Mouse (Mus musculus) cerebellum, adult 9-10 months (tissue): Measurements from ENCODE around the gene Carmil1.
A peak's percentile ranks its signal among the peaks of the same experiment; 100 is the strongest.

Experiments
- DNase-seq: peaks from one replicate; pipeline ENCODE4 v3.0.0; 2022

Gene Carmil1

GRCm38 (mm10) chr13:24202314-24202713 lies 78.3 kb downstream of the Carmil1 start:
- DNase-seq = no peak

- no peak for DNase-seq
These were observed 80.6 kb downstream of the Carmil1 start for GRCm38 (mm10) chr13:24199861-24200543.

GRCm38 (mm10) chr13:24198396-24198924 lies 82.1 kb downstream of the Carmil1 start:
- no peak for DNase-seq

GRCm38 (mm10) chr13:24195371-24195770 lies 85.2 kb downstream of the Carmil1 start:
- no peak for DNase-seq

- DNase-seq = no peak
These were observed 86.6 kb downstream of the Carmil1 start for GRCm38 (mm10) chr13:24194018-24194417.

- DNase-seq = no peak
These were observed 89.5 kb downstream of the Carmil1 start for GRCm38 (mm10) chr13:24190875-24191663.

GRCm38 (mm10) chr13:24187026-24187425 lies 93.6 kb downstream of the Carmil1 start:
- peak; percentile 72 for DNase-seq

GRCm38 (mm10) chr13:24185641-24186040 lies 95.0 kb downstream of the Carmil1 start:
- DNase-seq = no peak

GRCm38 (mm10) chr13:24182878-24183277 lies 97.7 kb downstream of the Carmil1 start:
- DNase-seq = no peak

- DNase-seq = no peak
These were observed 101.1 kb downstream of the Carmil1 start for GRCm38 (mm10) chr13:24179538-24179937.

GRCm38 (mm10) chr13:24177600-24177999 lies 103.0 kb downstream of the Carmil1 start:
- DNase-seq = no peak

GRCm38 (mm10) chr13:24176835-24177234 lies 103.8 kb downstream of the Carmil1 start:
- no peak for DNase-seq

GRCm38 (mm10) chr13:24169658-24170057 lies 110.9 kb downstream of the Carmil1 start:
- peak; percentile 43 for DNase-seq

- no peak for DNase-seq
These were observed 117.2 kb downstream of the Carmil1 start for GRCm38 (mm10) chr13:24163368-24163767.

GRCm38 (mm10) chr13:24161105-24161504 lies 119.5 kb downstream of the Carmil1 start:
- DNase-seq = no peak

GRCm38 (mm10) chr13:24159972-24160371 lies 120.6 kb downstream of the Carmil1 start:
- no peak for DNase-seq

GRCm38 (mm10) chr13:24159190-24159965 lies 121.2 kb downstream of the Carmil1 start:
- no peak for DNase-seq

- no peak for DNase-seq
These were observed 123.0 kb downstream of the Carmil1 start for GRCm38 (mm10) chr13:24157560-24158011.

GRCm38 (mm10) chr13:24155190-24155589 lies 125.4 kb downstream of the Carmil1 start:
- peak; percentile 81 for DNase-seq

- DNase-seq = no peak
These were observed 126.1 kb downstream of the Carmil1 start for GRCm38 (mm10) chr13:24154281-24155061.

GRCm38 (mm10) chr13:24152610-24153009 lies 128.0 kb downstream of the Carmil1 start:
- no peak for DNase-seq

- DNase-seq = no peak
These were observed 129.3 kb downstream of the Carmil1 start for GRCm38 (mm10) chr13:24151335-24151734.
